Mouse (Mus musculus): ENCODE measurements around the gene 4833420G17Rik. TPM values are rescaled to one million over a fixed set of nuclear protein-coding genes. Genes with fewer than 3 reads are reported as not detected.

The 4833420G17Rik gene
- total and polyA plus RNA-seq, 3 experiments, result 26.0 to 39.1 (median 35.9) TPM

GRCm38 (mm10) chr13:119453563-119453962, 9.0 kb upstream of the 4833420G17Rik start:
- H3K36me3 ChIP-seq (replicated peaks in 1 of 2; ENCODE audit: control insufficient read depth in 1 of 2, insufficient read depth in 1 of 2, low read length in 1 of 2), result peaks cover 31 to 67% of the 10 kb centered on the region in 2 experiments
- H3K79me2 ChIP-seq (replicated peaks; ENCODE audit: control insufficient read depth, extremely low read depth, insufficient read depth, poor library complexity, severe bottlenecking), result peaks cover 3% of the 10 kb centered on the region; the same call in 1 of the 2 replicates
- dilution Hi-C loops (cut with MboI; ENCODE audit: extremely low pct_ligation_motif_present, extremely low pct_unique_long_range_greater_than_20kb, low sequenced_read_pairs) (no loop called here), in situ Hi-C loops (cut with MboI; ENCODE audit: low pct_ligation_motif_present, low pct_unique_long_range_greater_than_20kb, low sequenced_read_pairs) (no loop called here)
- no peak overlapping the region for H3K27ac ChIP-seq (ENCODE audit: insufficient read depth, low read depth)
- no peak for DNase-seq (ENCODE audit: extremely low read depth)
- H3K9ac ChIP-seq (ENCODE audit: insufficient read depth, low read depth), result no peak overlapping the region
- no peak overlapping the region for H3K4me2 ChIP-seq (ENCODE audit: insufficient read depth, low read depth, poor library complexity, severe bottlenecking)
- H3K27me3 ChIP-seq (replicated peaks), result no peaks in the 10 kb centered on the region
- TF ChIP-seq KAT2A (IDR thresholded peaks at IDR 0.05; ENCODE audit: insufficient replicate concordance, low read length) (no peak), ELF1 (IDR thresholded peaks at IDR 0.05; ENCODE audit: low read depth, low read length) (no peak), UBTF (IDR thresholded peaks at IDR 0.05; ENCODE audit: low read depth, low read length) (no peak), ZKSCAN1 (IDR thresholded peaks at IDR 0.05; ENCODE audit: borderline replicate concordance, low read depth, low read length) (no peak), GABPA (IDR thresholded peaks at IDR 0.05; ENCODE audit: insufficient replicate concordance, low read depth, low read length) (no peak), JUND (conservative IDR thresholded peaks at IDR 0.05; ENCODE audit: low read depth, low read length) (no peak), MXI1 (IDR thresholded peaks at IDR 0.05; ENCODE audit: low read depth, low read length) (no peak), MAX (IDR thresholded peaks at IDR 0.05; ENCODE audit: low read length) (no peak), CHD1 (IDR thresholded peaks at IDR 0.05; ENCODE audit: low read depth, low read length) (no peak), BHLHE40 (IDR thresholded peaks at IDR 0.05; ENCODE audit: low read depth, low read length) (no peak), TCF12 (IDR thresholded peaks at IDR 0.05; ENCODE audit: low read depth, low read length) (no peak), NELFE (IDR thresholded peaks at IDR 0.05; ENCODE audit: low read depth, low read length) (no peak), USF1 (IDR thresholded peaks at IDR 0.05; ENCODE audit: low read depth, low read length) (no peak), MEF2A (IDR thresholded peaks at IDR 0.05; ENCODE audit: borderline replicate concordance, low read depth, low read length) (no peak), EP300 (IDR thresholded peaks at IDR 0.05; ENCODE audit: low read length) (no peak), ZNF384 (IDR thresholded peaks at IDR 0.05; ENCODE audit: low read depth, low read length) (no peak)
- H3K4me3 ChIP-seq (replicated peaks in 1 of 3; ENCODE audit: low read depth in 2 of 3, low read length in 2 of 3, poor library complexity in 1 of 3), result no peak overlapping the region
- no peaks in the 10 kb centered on the region for H3K4me1 ChIP-seq (ENCODE audit: control insufficient read depth in 1 of 2, insufficient read depth in 2 of 2)
- H3K9me3 ChIP-seq (replicated peaks; ENCODE audit: low read length), result peaks cover 3% of the 10 kb centered on the region

GRCm38 (mm10) chr13:119455082-119455481, 7.5 kb upstream of the 4833420G17Rik start:
- H3K4me3 ChIP-seq (replicated peaks in 1 of 3; ENCODE audit: low read depth in 2 of 3, low read length in 2 of 3, poor library complexity in 1 of 3), result no peak overlapping the region
- peaks cover 3% of the 10 kb centered on the region; the same call in 1 of the 2 replicates for H3K79me2 ChIP-seq (replicated peaks; ENCODE audit: control insufficient read depth, extremely low read depth, insufficient read depth, poor library complexity, severe bottlenecking)
- TF ChIP-seq RAD21 (IDR thresholded peaks at IDR 0.05; ENCODE audit: low read depth, low read length) (no peak), POLR2AphosphoS2 (IDR thresholded peaks at IDR 0.05; ENCODE audit: low read depth, low read length) (no peak), MAFK (IDR thresholded peaks at IDR 0.05; ENCODE audit: insufficient replicate concordance, low read length) (no peak), MEF2A (IDR thresholded peaks at IDR 0.05; ENCODE audit: borderline replicate concordance, low read depth, low read length) (no peak), USF2 (conservative IDR thresholded peaks at IDR 0.05; ENCODE audit: low read depth, low read length) (no peak), SIN3A (IDR thresholded peaks at IDR 0.05; ENCODE audit: low read length) (no peak), NRF1 (IDR thresholded peaks at IDR 0.05; ENCODE audit: low read depth, low read length) (no peak), USF1 (IDR thresholded peaks at IDR 0.05; ENCODE audit: low read depth, low read length) (no peak), EP300 (IDR thresholded peaks at IDR 0.05; ENCODE audit: low read length) (no peak), MYC (IDR thresholded peaks at IDR 0.05; ENCODE audit: low read depth, low read length) (no peak), NELFE (IDR thresholded peaks at IDR 0.05; ENCODE audit: low read depth, low read length) (no peak), CTCF (conservative IDR thresholded peaks at IDR 0.05 in 1 of 2, IDR thresholded peaks at IDR 0.05 in 1 of 2; ENCODE audit: low read depth in 2 of 2, low read length in 2 of 2) (no peak), TCF12 (IDR thresholded peaks at IDR 0.05; ENCODE audit: low read depth, low read length) (no peak), CHD1 (IDR thresholded peaks at IDR 0.05; ENCODE audit: low read depth, low read length) (no peak)
- H3K4me1 ChIP-seq (ENCODE audit: control insufficient read depth in 1 of 2, insufficient read depth in 2 of 2), result no peaks in the 10 kb centered on the region
- DNase-seq (ENCODE audit: extremely low read depth), result no peak
- peaks cover 3% of the 10 kb centered on the region for H3K9me3 ChIP-seq (replicated peaks; ENCODE audit: low read length)
- H3K9ac ChIP-seq (ENCODE audit: insufficient read depth, low read depth), result no peak overlapping the region
- peaks cover 30 to 67% of the 10 kb centered on the region in 2 experiments for H3K36me3 ChIP-seq (replicated peaks in 1 of 2; ENCODE audit: control insufficient read depth in 1 of 2, insufficient read depth in 1 of 2, low read length in 1 of 2)
- no peaks in the 10 kb centered on the region for H3K27me3 ChIP-seq (replicated peaks)
- dilution Hi-C loops (cut with MboI; ENCODE audit: extremely low pct_ligation_motif_present, extremely low pct_unique_long_range_greater_than_20kb, low sequenced_read_pairs), result no loop called here
- H3K27ac ChIP-seq (ENCODE audit: insufficient read depth, low read depth), result no peak overlapping the region
- H3K4me2 ChIP-seq (ENCODE audit: insufficient read depth, low read depth, poor library complexity, severe bottlenecking), result no peak overlapping the region
- in situ Hi-C loops (cut with MboI; ENCODE audit: low pct_ligation_motif_present, low pct_unique_long_range_greater_than_20kb, low sequenced_read_pairs), result no loop called here
